ENCODE assay signal across 29 mouse cellular contexts in genomic region chr4:117217029-117217428, GRCm38 (mm10). TPM values are rescaled to one million over a fixed set of nuclear protein-coding genes. Genes with fewer than 3 reads are reported as not detected.
A peak's percentile ranks its signal among the peaks of the same experiment; 100 is the strongest.
DNase-seq lines count a peak whose midpoint lies in the region; ATAC-seq and TF ChIP-seq lines count a peak whose summit lies in the region.
"Had no signal": no experiment of that assay in that cellular context is flagged by ENCODE, and none has a peak within 500 bp of the region (broad histone marks: within the 10 kb centered on the region; RNA-seq: fewer than 3 reads in every experiment).

No protein-coding gene starts in this region.

- 0 out of 2 replicates have a peak, but pooled peaks cover 10% of the 10 kb centered on the region for H3K4me1 ChIP-seq in embryonic facial prominence, embryonic 13.5 days
- peaks cover 15% of the 10 kb centered on the region for H3K4me1 ChIP-seq in embryonic facial prominence, embryonic 10.5 days
- H3K4me1 ChIP-seq in lung, adult 2 months (ENCODE audit: control insufficient read depth, insufficient read depth, low read length) = no peaks in the 10 kb centered on the region; the same call in 1 of the 2 replicates
- H3K4me1 ChIP-seq in embryonic facial prominence, embryonic 14.5 days (ENCODE audit: control insufficient read depth, insufficient read depth, low read length) = no peaks in the 10 kb centered on the region

- no peak for DNase-seq in embryonic facial prominence, embryonic 10.5 days (ENCODE audit: low spot score)
- DNase-seq in layer of hippocampus, adult 18-20 months (ENCODE audit: low spot score in 2 of 2) = peak; percentile 31 to 56
- no peak for DNase-seq in layer of hippocampus, adult 11-12 months (ENCODE audit: low spot score)
- peak; percentile 22 for DNase-seq in lung, postnatal 10 days
- DNase-seq in lung, adult 2 months = no peak
- no peak for DNase-seq in embryonic facial prominence, embryonic 14.5 days (ENCODE audit: low spot score)
- DNase-seq: adrenal gland, postnatal 25 days; cerebellum, adult 11 months; cerebellum, adult 9-11 months; gastrocnemius, postnatal 10 days; kidney, postnatal 25 days; liver; right cerebral cortex, postnatal 4 days; thymus, adult 18-20 months; thymus, postnatal 36 days had no signal

- H3K9me3 ChIP-seq in embryonic facial prominence, embryonic 13.5 days = no peaks in the 10 kb centered on the region
- H3K9me3 ChIP-seq in embryonic facial prominence, embryonic 10.5 days = no peaks in the 10 kb centered on the region
- H3K9me3 ChIP-seq in embryonic facial prominence, embryonic 14.5 days (ENCODE audit: control insufficient read depth, low read length) = no peaks in the 10 kb centered on the region
- H3K9me3 ChIP-seq: limb, embryonic 10.5 days; liver, embryonic 15.5 days; midbrain, embryonic 10.5 days had no signal

- no peak for TF ChIP-seq POLR2A in lung, adult 2 months (IDR thresholded peaks at IDR 0.05; ENCODE audit: borderline replicate concordance, extremely low read depth, low read depth, low read length)

- H3K36me3 ChIP-seq in embryonic facial prominence, embryonic 13.5 days = no peaks in the 10 kb centered on the region
- H3K36me3 ChIP-seq in embryonic facial prominence, embryonic 10.5 days (replicated peaks) = no peaks in the 10 kb centered on the region
- H3K36me3 ChIP-seq in embryonic facial prominence, embryonic 14.5 days (ENCODE audit: control insufficient read depth, insufficient read depth, low read length) = no peaks in the 10 kb centered on the region
- H3K36me3 ChIP-seq: limb, embryonic 10.5 days; liver, embryonic 15.5 days; midbrain, embryonic 10.5 days had no signal

- 70% methylated on average over 5 of the region's 5 CpGs for WGBS in embryonic facial prominence, embryonic 13.5 days
- whole genome bisulfite sequencing in embryonic facial prominence, embryonic 10.5 days = 76% methylated on average over 5 of the region's 5 CpGs
- WGBS in lung, adult 2 months = 38% methylated on average over 5 of the region's 5 CpGs
- 64% methylated on average over 5 of the region's 5 CpGs for WGBS in embryonic facial prominence, embryonic 14.5 days

- H3K4me2 ChIP-seq in embryonic facial prominence, embryonic 13.5 days = no peak overlapping the region
- no peak overlapping the region for H3K4me2 ChIP-seq in embryonic facial prominence, embryonic 14.5 days (ENCODE audit: low read depth, low read length)
- H3K4me2 ChIP-seq: heart, embryonic 11.5 days; liver, embryonic 15.5 days had no signal

- H3K4me3 ChIP-seq in embryonic facial prominence, embryonic 13.5 days = no peak overlapping the region
- no peak overlapping the region for H3K4me3 ChIP-seq in embryonic facial prominence, embryonic 10.5 days
- no peak overlapping the region for H3K4me3 ChIP-seq in lung, adult 2 months (replicated peaks; ENCODE audit: extremely low read depth, low read depth, low read length)
- H3K4me3 ChIP-seq in embryonic facial prominence, embryonic 14.5 days (ENCODE audit: low read depth, low read length) = no peak overlapping the region
- H3K4me3 ChIP-seq: erythroblast, embryonic 14.5 days; limb, embryonic 10.5 days; liver, embryonic 15.5 days; midbrain, embryonic 10.5 days had no signal

- 0 out of 2 replicates have a peak overlapping the region, but pooled peaks have one; percentile 33 for H3K27ac ChIP-seq in embryonic facial prominence, embryonic 13.5 days
- H3K27ac ChIP-seq in embryonic facial prominence, embryonic 10.5 days (replicated peaks) = no peak overlapping the region
- H3K27ac ChIP-seq in embryonic facial prominence, embryonic 14.5 days (replicated peaks; ENCODE audit: low read depth, low read length) = peak overlapping the region; percentile 40; the same call in 1 of the 2 replicates
- H3K27ac ChIP-seq: hindbrain, postnatal 0 days; limb, embryonic 10.5 days; liver, embryonic 15.5 days; macrophage; midbrain, embryonic 10.5 days had no signal

- H3K27me3 ChIP-seq in embryonic facial prominence, embryonic 13.5 days = no peaks in the 10 kb centered on the region
- H3K27me3 ChIP-seq in embryonic facial prominence, embryonic 10.5 days (replicated peaks; ENCODE audit: low read depth, poor library complexity, severe bottlenecking) = no peaks in the 10 kb centered on the region
- H3K27me3 ChIP-seq in embryonic facial prominence, embryonic 14.5 days (replicated peaks; ENCODE audit: control insufficient read depth, insufficient read depth, low read length) = no peaks in the 10 kb centered on the region
- H3K27me3 ChIP-seq: liver, embryonic 15.5 days had no signal

- ATAC-seq in embryonic facial prominence, embryonic 13.5 days (ENCODE audit: insufficient number of reproducible peaks, insufficient read depth, low FRiP score, low TSS enrichment, low read depth) = no peak
- no peak for ATAC-seq in embryonic facial prominence, embryonic 14.5 days (ENCODE audit: low read depth)
- no peak for ATAC-seq in megakaryocyte, adult 5-6 weeks (ENCODE audit: poor library complexity, severe bottlenecking)
- ATAC-seq: hindbrain, postnatal 0 days; intestine, postnatal 0 days had no signal

- no peak for TF ChIP-seq CTCF in lung, adult 2 months (IDR thresholded peaks at IDR 0.05; ENCODE audit: insufficient read depth, low read length)

- H3K9ac ChIP-seq in embryonic facial prominence, embryonic 13.5 days = no peak overlapping the region
- no peak overlapping the region for H3K9ac ChIP-seq in embryonic facial prominence, embryonic 14.5 days (ENCODE audit: low read depth, low read length)
- H3K9ac ChIP-seq: liver, embryonic 15.5 days had no signal

RNA-seq across cellular contexts. Expression of gene Kif2c, which starts 34.6 kb away (rescaled TPM):
- 63.4 and 73.4 TPM in 2 replicates for polyA plus RNA-seq in embryonic facial prominence, embryonic 13.5 days (2015; fragmentation: Nextera tagmentation; extraction: Ambion mirVana)
- polyA plus RNA-seq in embryonic facial prominence, embryonic 10.5 days (2016; fragmentation: Nextera tagmentation; extraction: Ambion mirVana) = 115 and 119 TPM in 2 replicates
- total RNA-seq in layer of hippocampus, adult 18-20 months (2021) = under 1 TPM in 1 of 2 experiments, not detected in 1; 0.35 TPM
- polyA plus RNA-seq in lung, adult 2 months (2012; rRNA removed) = 0.34 and 0.86 TPM in 2 replicates
- 42.9 and 50.7 TPM in 2 replicates for polyA plus RNA-seq in embryonic facial prominence, embryonic 14.5 days (2014; fragmentation: Nextera tagmentation; extraction: Ambion mirVana)
- 30.3 and 30.4 TPM in 2 replicates for total RNA-seq in megakaryocyte, adult 5-6 weeks (2015)
- total RNA-seq in megakaryocyte, adult 5-6 weeks (2017) = 44.9 and 50.4 TPM in 2 replicates

RNA-seq across cellular contexts. Expression of gene Tmem53, which starts 34.7 kb away (rescaled TPM):
- polyA plus RNA-seq in embryonic facial prominence, embryonic 13.5 days (2015; fragmentation: Nextera tagmentation; extraction: Ambion mirVana) = 14.9 and 17.5 TPM in 2 replicates
- polyA plus RNA-seq in embryonic facial prominence, embryonic 10.5 days (2016; fragmentation: Nextera tagmentation; extraction: Ambion mirVana) = 10.8 and 11.6 TPM in 2 replicates
- total RNA-seq in layer of hippocampus, adult 18-20 months (2021) = 1 to 10 TPM; 5.1 to 6.0 TPM
- polyA plus RNA-seq in lung, adult 2 months (2012; rRNA removed) = 21.7 and 24.1 TPM in 2 replicates
- 15.5 and 21.9 TPM in 2 replicates for polyA plus RNA-seq in embryonic facial prominence, embryonic 14.5 days (2014; fragmentation: Nextera tagmentation; extraction: Ambion mirVana)
- total RNA-seq in megakaryocyte, adult 5-6 weeks (2015) = 0.36 and 1.5 TPM in 2 replicates
- total RNA-seq in megakaryocyte, adult 5-6 weeks (2017) = 0.33 and 1.1 TPM in 2 replicates
- total RNA-seq: common myeloid progenitor, adult 5-6 weeks had no signal

RNA-seq across cellular contexts. Expression of gene Armh1, which starts 34.9 kb away (rescaled TPM):
- polyA plus RNA-seq in embryonic facial prominence, embryonic 13.5 days (2015; fragmentation: Nextera tagmentation; extraction: Ambion mirVana) = 1.4 and 1.6 TPM in 2 replicates
- polyA plus RNA-seq in embryonic facial prominence, embryonic 10.5 days (2016; fragmentation: Nextera tagmentation; extraction: Ambion mirVana) = 0.26 TPM in 2 replicates
- under 1 TPM; 0.57 to 0.86 TPM for total RNA-seq in layer of hippocampus, adult 18-20 months (2021)
- 4.2 and 5.2 TPM in 2 replicates for polyA plus RNA-seq in lung, adult 2 months (2012; rRNA removed)
- 1.3 and 1.8 TPM in 2 replicates for polyA plus RNA-seq in embryonic facial prominence, embryonic 14.5 days (2014; fragmentation: Nextera tagmentation; extraction: Ambion mirVana)
- total RNA-seq in megakaryocyte, adult 5-6 weeks (2015) = 0.36 TPM in 1 of 2 replicates, not detected in the other
- total RNA-seq in megakaryocyte, adult 5-6 weeks (2017) = not detected in 2 replicates
- total RNA-seq: common myeloid progenitor, adult 5-6 weeks; granulocyte monocyte progenitor cell, adult 5-6 weeks had no signal
- polyA plus RNA-seq: erythroblast, embryonic 14.5 days; hindbrain, embryonic 11.5 days; macrophage; neural tube, embryonic 11.5 days had no signal

Comparison
In these comparisons a context has a peak if more than half of its experiments do, and no peak if none do; other contexts are left out.
1. DNase-seq: peak in layer of hippocampus, adult 18-20 months (2 of 2) and lung, postnatal 10 days (single experiment); none in embryonic facial prominence, embryonic 10.5 days (single experiment), layer of hippocampus, adult 11-12 months (single experiment), lung, adult 2 months (single experiment) and embryonic facial prominence, embryonic 14.5 days (single experiment).
2. RNA of gene Kif2c, which starts 34.6 kb away (polyA plus RNA-seq): 115 to 119 TPM in embryonic facial prominence, embryonic 10.5 days, 63.4 to 73.4 TPM in embryonic facial prominence, embryonic 13.5 days and 42.9 to 50.7 TPM in embryonic facial prominence, embryonic 14.5 days; 0.34 to 0.86 TPM in lung, adult 2 months; every median in the first group is over 10 times any median in the second.